Mouse (Mus musculus) induced T-regulatory cell, adult 2 months (primary cell): ENCODE measurements at regions not wholly inside any gene's neighbourhood (a gene's known extent, or its start where the extent isn't known, plus 50 kb on each side); places are given as distances from the start of the nearest gene placed in this dataset.
"Not testable (repeated sequence)": the region's sequence is repeated elsewhere in the genome, so short reads cannot be mapped to it uniquely, and the experiment has no call there.

Experiments
- DNase-seq: peaks from one replicate; pipeline ENCODE4 v3.0.0-alpha.2; 2012; ENCODE audit warnings: low read depth

DNA sequence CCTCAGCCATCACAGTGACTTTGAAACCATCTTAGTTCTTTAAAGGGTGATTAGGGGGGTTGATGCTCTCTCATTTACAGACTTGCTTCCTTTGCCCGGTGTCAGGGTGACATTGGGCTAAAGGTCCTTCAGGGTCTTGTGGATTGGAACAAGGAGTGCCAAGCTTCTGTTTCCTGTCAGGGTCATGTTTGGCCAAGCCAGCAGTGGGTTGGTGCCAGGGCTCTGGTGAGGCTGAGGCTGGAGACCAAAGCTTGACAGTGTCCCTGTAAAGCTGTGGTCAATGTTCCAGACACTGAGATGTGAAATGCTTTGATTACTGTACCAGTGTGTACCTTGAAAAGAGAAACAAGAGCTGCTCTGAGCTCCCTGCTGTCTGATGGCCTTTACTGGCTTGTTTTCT, 150.8 kb upstream of the Fam3c start:
- DNase-seq, result no peak

DNA sequence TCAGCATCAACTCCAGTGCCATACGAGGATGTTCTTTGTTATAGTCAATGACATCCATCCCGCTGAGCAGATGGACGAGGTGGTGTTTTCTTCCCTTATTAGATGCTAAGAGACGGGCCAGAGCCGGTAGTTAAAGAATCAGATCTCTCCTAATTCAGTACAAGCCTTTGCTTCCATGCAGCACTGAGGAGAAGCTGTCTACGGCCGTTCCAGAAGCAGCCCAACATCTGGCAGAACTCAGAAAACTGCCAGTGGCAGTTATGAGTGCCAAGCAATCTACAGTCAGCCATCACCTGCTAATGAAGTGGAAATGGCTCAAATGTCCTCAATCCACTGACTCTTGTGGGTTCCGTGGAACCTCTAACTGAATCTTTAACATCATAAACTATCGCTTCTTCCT, 141.3 kb upstream of the Fam3c start:
- DNase-seq, result no peak

DNA sequence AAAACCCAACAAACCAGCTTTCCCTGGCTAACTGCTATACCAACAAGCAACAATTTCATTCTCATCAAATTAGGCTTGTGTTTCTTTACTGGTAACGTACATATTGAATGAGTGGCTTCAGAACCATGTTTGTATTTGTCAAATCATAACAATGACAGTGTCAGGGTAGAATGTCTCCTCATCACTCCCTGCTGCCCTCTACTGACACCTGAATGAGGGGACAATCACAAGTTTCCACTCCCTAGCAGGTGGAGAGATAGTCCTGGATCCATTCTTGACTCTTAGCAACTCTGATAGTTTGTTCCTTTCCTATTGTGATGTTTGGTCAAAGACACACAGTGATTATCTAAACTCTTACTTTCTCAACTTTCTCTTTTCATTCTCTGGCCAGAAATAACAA, 140.4 kb upstream of the Fam3c start:
- peak; percentile 30 for DNase-seq

GRCm38 (mm10) chr6:22493632-22494260, 137.7 kb upstream of the Fam3c start:
- DNase-seq, result peak; percentile 78

- no peak for DNase-seq
Measured at GRCm38 (mm10) chr6:22492896-22493295, 136.9 kb upstream of the Fam3c start.

- DNase-seq, result no peak
Measured at GRCm38 (mm10) chr6:22490762-22491161, 134.7 kb upstream of the Fam3c start.

DNA sequence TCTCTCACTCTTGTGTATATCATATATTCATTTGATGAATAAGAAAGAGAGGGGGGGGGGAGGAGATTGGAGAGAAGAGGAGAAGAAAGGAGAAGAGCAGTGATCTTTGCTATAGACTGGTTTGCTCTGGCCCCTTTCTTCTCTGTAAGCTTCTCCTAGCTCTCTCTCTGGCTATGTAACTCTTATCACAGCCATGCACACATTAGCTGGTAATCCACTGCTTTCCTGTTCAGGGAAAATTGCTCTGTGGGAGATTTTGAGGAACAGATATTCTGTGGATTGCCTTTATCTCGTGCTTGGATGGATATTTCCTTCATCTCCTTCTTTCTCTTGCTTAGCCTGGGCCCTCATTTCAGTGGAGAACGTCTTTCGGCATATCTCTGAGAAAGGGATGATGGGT, 131.4 kb upstream of the Fam3c start:
- DNase-seq, result no peak

DNA sequence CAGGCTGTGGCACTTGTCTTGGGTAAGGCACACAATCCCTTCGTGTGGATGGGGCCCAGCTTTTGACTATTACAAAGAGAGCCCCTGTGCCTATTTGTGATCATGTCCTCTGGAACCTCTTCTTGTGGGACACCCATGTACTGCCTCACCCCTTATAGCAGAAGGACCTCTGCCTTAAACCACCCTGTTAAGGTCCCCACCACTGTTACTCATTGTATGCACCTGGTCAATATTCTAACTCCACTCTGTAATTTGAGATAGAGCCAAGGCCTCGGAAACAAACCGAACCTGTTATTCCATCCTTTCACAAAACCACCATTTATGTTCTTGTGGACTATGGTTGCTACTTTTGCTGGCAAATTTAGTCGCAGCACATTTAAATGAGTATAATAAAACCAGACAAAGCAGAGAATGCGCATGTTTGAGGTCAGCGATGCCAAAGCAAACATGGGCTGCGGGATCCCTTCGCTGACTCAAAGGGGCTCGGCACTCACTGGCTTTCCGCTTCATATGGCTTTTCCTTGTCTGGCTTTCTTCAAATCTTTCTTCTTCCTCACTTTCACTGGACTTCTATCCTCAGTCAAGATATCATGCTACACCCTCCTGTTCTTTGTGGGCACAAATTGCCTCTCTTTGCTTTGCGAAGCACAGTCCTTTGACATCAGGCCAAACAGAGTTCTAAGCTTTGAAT, 129.9 kb upstream of the Fam3c start:
- DNase-seq, result no peak

GRCm38 (mm10) chr6:22482257-22482656, 126.2 kb upstream of the Fam3c start:
- peak; percentile 65 for DNase-seq

- DNase-seq, result no peak
Measured at GRCm38 (mm10) chr6:22474604-22475003, 118.6 kb upstream of the Fam3c start.

DNA sequence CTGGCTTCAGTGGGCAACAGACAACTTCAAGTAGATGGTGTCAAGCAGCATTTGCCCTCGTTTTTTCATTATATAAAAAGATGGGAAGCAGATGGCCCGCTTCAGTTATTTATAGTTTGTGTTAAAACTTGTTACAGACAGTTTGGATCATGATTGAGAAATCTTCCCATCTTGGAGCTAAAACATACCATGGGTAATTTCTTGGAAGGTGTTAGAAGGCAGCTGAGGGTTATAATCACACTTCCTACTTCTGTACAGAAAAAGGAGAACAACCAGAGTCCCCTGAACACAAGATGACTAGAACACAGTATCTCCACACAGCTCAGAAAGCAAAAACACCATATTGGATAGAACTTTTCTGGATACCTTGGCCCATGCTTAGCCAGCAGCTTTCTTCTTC, 118.0 kb upstream of the Fam3c start:
- no peak for DNase-seq

GRCm38 (mm10) chr6:22472400-22472799, 116.4 kb upstream of the Fam3c start:
- DNase-seq, result not testable (repeated sequence)

GRCm38 (mm10) chr6:22467334-22467993, 111.4 kb upstream of the Fam3c start:
- DNase-seq, result no peak

DNA sequence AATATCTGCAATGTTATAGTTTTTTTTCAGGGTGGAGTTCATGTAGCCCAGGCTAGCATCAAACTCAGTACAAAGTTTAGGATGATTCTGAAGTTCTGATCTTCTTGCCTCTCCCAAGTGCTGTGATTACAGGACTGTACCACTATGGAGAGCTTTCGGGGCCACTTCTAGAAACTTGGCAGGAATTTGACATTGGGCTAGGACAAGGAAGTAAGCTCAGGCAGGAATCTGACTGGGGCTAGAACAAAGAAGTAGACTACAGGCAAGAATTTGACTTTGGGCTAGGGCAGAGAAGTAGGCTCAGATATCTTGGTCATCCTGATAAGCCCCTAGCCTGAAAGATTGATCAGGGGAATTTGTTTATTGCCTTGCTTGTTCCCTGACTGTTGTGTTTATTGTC, 109.9 kb upstream of the Fam3c start:
- no peak for DNase-seq

DNA sequence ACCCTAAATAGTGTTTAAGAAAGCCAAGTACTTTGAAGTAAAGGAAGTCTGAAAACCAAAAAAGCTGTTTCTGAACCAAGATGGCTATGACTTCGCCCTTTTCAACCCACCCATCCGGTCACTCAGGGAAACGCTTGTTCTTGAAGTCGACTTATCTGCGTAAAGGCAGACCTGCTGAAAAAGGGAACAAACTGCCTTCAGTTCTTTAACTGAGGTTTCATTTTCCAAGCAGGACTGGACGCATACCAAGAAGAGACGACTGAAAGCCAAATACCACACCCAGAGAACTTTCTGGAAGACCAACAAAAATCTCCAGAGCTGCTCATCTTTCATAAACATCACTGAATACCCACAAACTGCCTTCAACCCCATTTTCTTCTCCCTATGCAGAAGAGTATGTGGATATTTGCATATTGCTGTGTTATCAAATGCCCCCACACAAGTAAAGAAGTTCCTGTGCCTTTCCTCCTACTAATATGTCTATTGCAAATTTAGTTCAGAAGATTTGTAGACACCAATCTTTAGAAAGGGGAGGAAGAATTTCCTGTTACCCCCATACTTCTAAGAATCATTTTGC, 103.5 kb upstream of the Fam3c start:
- DNase-seq, result no peak

GRCm38 (mm10) chr6:22452203-22452602, 96.2 kb upstream of the Fam3c start:
- DNase-seq, result no peak

GRCm38 (mm10) chr6:22450501-22450900, 94.5 kb upstream of the Fam3c start:
- DNase-seq, result no peak

DNA sequence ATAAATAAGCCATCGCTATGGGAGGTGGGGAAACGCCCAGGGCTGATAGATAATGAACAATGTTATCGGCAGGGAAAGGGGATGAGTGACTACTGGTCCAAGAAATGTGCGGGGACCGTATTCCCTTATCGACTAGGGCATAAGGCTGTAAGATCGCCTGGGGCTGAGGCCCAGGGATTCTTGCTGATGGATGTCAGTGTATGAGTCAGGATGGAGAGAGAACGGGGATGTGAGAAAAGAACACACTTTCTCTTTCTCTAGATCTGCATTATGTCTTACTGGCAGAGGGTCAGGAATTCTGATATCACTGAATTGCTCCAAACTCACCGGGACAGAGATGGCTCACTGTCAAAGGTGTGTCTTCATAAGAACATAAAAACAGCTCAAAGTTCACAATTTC, 92.9 kb upstream of the Fam3c start:
- no peak for DNase-seq

- DNase-seq, result no peak
Measured at GRCm38 (mm10) chr6:22447636-22448035, 91.6 kb upstream of the Fam3c start.

DNA sequence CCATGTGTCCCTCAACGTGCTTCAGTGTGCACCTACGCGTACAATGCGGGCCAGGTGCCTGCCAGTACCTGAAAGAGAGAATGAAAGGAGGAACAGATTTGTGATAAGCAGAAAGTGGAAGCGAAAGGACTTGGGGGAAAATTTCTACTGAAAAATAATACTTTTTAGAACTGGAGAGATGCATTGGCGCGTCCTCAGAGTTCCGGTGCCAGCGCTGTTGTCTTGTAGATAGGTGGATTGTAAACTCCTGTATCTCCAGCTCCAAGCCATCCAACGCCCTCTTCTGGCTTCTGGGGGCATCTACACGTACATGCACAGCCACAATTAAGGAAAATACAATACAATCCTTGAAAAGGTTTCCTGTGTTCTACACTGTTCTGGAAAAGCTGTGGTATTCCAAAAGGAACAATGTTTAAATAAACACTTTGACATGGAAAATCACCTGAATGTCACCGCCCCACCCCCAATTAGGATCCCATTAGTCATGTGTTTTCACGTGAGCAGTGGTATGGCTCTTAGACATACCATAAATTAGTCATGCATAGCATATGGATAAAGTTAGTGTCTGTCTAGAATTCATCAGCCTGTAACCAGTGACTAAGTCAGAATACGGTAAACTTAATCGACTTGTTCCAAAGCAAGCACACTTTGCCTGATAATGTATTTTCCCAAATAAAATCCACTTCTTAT, 90.7 kb upstream of the Fam3c start:
- peak; percentile 51 for DNase-seq

DNA sequence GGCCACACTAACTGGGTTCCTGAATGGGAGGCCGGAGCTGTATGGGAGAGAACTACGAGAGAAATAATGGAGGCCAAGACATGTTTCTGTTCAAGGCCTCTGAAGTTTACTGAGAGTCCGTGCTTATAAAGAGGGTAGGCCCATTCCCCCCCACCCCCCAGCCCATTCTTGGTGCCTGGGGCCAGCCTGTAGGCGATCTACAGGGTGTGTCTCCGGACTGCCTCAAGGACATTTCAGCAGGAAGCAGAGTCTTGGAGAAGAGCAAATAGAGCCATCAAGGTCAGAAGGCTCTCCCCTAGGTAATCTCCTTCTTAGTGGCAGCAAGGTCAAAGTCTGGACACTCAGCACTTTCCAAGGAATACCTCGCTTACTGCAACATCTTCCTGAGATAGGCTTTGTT, 88.8 kb upstream of the Fam3c start:
- DNase-seq, result not testable (repeated sequence)

DNA sequence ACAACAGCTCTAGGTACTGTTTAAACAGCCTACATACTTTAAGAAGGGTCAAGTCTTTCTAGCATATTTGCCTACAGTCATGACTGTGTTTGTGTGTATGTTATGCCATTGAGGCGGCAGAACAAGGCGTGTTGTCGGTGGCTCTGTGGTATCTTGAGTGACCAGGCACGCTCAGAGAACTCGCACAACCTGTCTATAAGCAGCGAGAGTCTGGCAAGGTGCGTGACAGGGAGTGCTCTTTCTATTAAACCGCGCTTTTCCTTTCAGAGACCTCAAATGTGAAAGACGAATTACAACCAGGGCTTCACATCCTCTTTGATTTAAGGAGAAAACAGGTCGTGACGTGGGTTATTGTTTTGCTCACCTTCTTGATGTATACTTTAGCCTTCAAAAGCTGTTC, 88.2 kb upstream of the Fam3c start:
- peak; percentile 49 for DNase-seq

- DNase-seq, result no peak
Measured at GRCm38 (mm10) chr6:22443573-22443972, 87.5 kb upstream of the Fam3c start.
